Mouse (Mus musculus): Measurements from ENCODE around the gene Arsg.

Arsg gene

DNA sequence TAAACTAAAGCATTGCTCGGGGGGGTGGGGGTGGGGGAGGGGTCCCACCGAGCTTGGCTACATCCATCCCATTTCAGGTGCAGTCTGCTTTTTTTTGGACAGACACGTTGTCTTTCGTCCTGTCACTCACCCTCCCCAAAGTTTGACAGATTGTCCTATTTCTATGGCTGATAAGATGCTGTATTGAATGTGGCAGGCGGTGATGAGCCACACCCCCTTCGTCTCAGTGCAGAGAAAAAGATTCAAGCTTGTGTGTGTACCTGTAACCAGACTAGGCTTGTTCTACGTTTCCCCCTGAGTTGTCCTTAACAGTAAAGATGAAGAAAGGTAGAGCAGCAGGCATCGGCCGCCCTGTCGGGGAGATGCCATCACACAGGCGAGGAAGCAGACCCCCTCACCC is 22.0 kb upstream of the Arsg start:
- TF ChIP-seq GATA4 (IDR thresholded peaks at IDR 0.05; ENCODE audit: insufficient replicate concordance, low read length) = no peak

DNA sequence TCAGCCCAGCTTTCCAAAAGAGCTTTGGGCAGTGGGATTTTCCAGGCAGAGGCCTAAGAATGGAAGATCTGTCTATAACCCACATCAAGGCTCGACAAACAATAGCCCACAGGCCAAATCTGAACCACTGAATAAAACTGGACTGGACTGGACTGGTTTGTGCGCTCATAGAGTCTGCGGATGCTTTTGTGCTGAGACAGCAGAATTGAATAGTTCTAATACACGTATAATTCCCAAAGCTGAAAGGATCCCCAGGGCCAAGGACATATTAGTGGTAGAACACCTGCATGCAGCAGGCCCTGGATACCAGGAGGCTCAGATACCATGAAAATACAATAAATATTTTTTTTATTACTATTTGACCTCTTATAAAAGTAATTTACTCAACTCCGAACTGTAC is 16.9 kb upstream of the Arsg start:
- no peak for TF ChIP-seq GATA4 (IDR thresholded peaks at IDR 0.05; ENCODE audit: insufficient replicate concordance, low read length)

GRCm38 (mm10) chr11:109458165-109458564 is 15.0 kb upstream of the Arsg start:
- TF ChIP-seq GATA4 (IDR thresholded peaks at IDR 0.05; ENCODE audit: insufficient replicate concordance, low read length) = no peak

- TF ChIP-seq GATA4 (IDR thresholded peaks at IDR 0.05; ENCODE audit: insufficient replicate concordance, low read length) = no peak
These were observed 12.6 kb upstream of the Arsg start for GRCm38 (mm10) chr11:109460586-109460985.

DNA sequence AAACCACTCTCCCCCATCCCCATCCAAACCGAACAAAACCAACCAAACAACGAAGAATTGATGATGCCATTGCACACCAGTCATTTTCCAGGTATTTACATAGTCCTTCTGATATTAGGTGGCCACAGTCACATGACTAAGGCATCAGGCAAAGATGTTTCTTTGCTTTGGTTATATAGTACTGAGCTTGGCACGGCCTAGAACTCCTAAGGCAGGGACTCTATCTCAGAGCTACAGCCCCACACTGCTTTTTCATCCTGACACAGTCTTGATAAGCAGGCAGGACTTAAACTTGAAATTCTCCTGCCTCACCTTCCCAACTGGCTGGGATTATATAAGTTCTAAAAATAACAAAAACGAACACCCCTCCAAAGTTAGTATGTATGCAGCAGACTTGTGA is 8.1 kb upstream of the Arsg start:
- TF ChIP-seq GATA4 (IDR thresholded peaks at IDR 0.05; ENCODE audit: insufficient replicate concordance, low read length) = no peak

GRCm38 (mm10) chr11:109466987-109467386 is 6.2 kb upstream of the Arsg start:
- TF ChIP-seq GATA4 (IDR thresholded peaks at IDR 0.05; ENCODE audit: insufficient replicate concordance, low read length) = no peak

GRCm38 (mm10) chr11:109468133-109468532 is 5.0 kb upstream of the Arsg start:
- TF ChIP-seq GATA4 (IDR thresholded peaks at IDR 0.05; ENCODE audit: insufficient replicate concordance, low read length) = no peak

DNA sequence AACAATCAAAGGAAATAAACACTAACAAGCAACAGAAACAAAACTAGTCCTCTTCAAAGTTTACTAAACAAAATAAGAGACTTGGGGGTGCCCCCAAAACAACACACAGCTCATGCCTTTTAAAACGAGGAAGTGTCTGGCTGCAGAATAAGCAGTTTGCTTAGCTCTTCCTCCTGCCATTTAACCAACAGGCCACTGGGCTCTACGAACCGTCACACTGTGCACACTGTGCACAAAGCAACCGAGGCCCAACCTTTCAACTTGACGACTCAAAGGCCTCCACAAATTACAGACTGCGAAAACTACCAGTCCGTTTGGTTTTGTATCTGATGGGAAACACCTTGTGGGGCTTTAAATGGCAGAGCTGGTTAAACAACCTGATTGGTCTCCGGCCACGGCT is 3.0 kb upstream of the Arsg start:
- no peak for TF ChIP-seq GATA4 (IDR thresholded peaks at IDR 0.05; ENCODE audit: insufficient replicate concordance, low read length)

GRCm38 (mm10) chr11:109470921-109471861 is 2.0 kb upstream of the Arsg start:
- TF ChIP-seq GATA4 (IDR thresholded peaks at IDR 0.05; ENCODE audit: insufficient replicate concordance, low read length) = no peak

GRCm38 (mm10) chr11:109472171-109472691 is 943 bp upstream of the Arsg start:
- TF ChIP-seq GATA4 (IDR thresholded peaks at IDR 0.05; ENCODE audit: insufficient replicate concordance, low read length) = no peak

DNA sequence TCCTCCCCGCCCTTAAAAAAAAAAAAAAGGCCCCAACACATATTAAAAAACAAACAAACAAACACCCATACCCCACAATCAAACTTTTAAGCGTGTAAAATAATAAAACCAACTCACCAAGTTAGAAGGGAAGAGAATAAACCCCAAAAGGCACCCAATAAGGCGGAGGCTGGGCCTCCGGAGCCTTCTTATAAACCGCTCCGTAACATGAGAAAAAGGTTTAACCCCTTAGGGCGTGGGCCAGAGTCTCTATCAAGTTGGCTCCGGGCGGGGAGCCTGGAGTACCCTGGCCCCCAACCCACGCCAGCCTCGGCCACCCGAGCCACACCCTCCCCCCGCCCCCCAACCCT is 378 bp upstream of the Arsg start:
- TF ChIP-seq GATA4 (IDR thresholded peaks at IDR 0.05; ENCODE audit: insufficient replicate concordance, low read length) = no peak

- no peak for TF ChIP-seq GATA4 (IDR thresholded peaks at IDR 0.05; ENCODE audit: insufficient replicate concordance, low read length)
These were observed 1.0 kb downstream of the Arsg start for GRCm38 (mm10) chr11:109474086-109474742.

DNA sequence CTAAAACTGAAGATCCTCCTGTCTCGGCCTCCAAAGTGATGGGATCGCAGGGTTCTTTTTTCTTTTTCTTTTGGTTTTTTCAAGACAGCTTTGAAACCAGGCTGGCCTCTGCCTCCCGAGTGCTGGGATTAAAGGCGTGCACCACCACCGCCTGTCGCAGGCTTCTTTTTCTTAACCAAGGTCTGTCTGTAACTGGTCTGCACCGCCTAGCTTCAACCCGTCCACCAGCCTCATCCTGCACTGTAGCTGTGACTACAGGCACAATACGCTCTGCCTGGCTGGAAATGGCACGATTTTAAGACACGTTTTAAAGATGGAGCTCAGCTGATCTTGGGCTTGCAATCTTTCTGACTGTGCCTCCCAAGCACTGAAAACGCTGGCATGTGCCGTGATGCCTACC is 1.7 kb downstream of the Arsg start:
- no peak for TF ChIP-seq GATA4 (IDR thresholded peaks at IDR 0.05; ENCODE audit: insufficient replicate concordance, low read length)

- TF ChIP-seq GATA4 (IDR thresholded peaks at IDR 0.05; ENCODE audit: insufficient replicate concordance, low read length) = no peak
These were observed 2.5 kb downstream of the Arsg start for GRCm38 (mm10) chr11:109475717-109476116.

- TF ChIP-seq GATA4 (IDR thresholded peaks at IDR 0.05; ENCODE audit: insufficient replicate concordance, low read length) = no peak
These were observed 3.1 kb downstream of the Arsg start for GRCm38 (mm10) chr11:109476241-109476640.

- no peak for TF ChIP-seq GATA4 (IDR thresholded peaks at IDR 0.05; ENCODE audit: insufficient replicate concordance, low read length)
These were observed 3.5 kb downstream of the Arsg start for GRCm38 (mm10) chr11:109476653-109477052.

Data from liver, adult (tissue).